Mouse (Mus musculus) left cerebral cortex, postnatal 4 days (tissue): ENCODE measurements around the gene Aamp. TPM values are rescaled to one million over a fixed set of nuclear protein-coding genes. Genes with fewer than 3 reads are reported as not detected.
"Not testable (repeated sequence)": the region's sequence is repeated elsewhere in the genome, so short reads cannot be mapped to it uniquely, and the experiment has no call there.

ENCODE experiments used
- DNase-seq: peaks from one replicate; pipeline ENCODE4 v3.0.0-alpha.2; 2022
- intact Hi-C: fragments of 180-260 bp; cut with DNase I; formaldehyde crosslinking; loops from one replicate; pipeline ENCODE4 v1.15.1; 2025
- total RNA-seq, 2 experiments: library from RNA; stranded (reverse); gene quantifications; 2 replicates each; pipeline ENCODE4 v1.2.3; 2021

Aamp gene
- 100 to 1,000 TPM; 122 to 124 TPM for total RNA-seq

DNA sequence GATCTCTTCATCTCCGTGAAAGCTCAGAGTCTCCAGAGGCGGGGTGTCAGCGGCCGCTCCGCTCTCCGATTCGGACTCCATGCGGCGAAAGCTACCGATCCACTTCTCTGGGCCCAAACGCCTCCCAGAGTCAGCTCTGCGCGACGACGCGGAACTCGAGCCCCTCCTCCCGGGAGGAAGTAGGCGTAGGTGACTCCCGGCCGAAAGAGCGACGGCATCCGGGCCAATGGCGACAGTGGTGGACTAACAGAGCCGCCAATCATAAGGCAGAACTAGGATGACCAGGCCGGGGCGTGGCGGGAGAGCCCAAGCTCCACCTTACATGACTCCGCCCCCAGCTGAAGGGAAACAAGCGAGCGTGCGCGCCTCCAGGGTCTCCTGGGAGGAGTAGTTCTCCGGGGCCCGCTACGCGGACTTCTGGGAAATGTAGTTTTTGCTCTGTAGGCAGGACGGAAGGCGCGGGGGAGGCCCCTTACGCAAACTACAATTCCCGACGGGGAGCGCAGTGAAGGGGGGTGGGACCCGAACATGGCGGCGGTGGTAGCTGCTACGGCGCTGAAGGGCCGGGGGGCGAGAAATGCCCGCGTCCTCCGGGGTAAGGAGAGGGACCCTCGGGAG, at the start of gene Aamp, which contains the start of gene Pnkd:
Gene Aamp, minus strand, starts transcription at position 196 of the 618 bp plus-strand sequence.
Gene Pnkd, plus strand, starts transcription at position 388 of the 618 bp plus-strand sequence.
- DNase-seq, result peak; percentile 100
- intact Hi-C loops, result no loop called here

- intact Hi-C loops, result no loop called here
- DNase-seq, result peak; percentile 31
Observed at GRCm38 (mm10) chr1:74332930-74333329, 48.4 kb upstream of the Aamp start.

DNA sequence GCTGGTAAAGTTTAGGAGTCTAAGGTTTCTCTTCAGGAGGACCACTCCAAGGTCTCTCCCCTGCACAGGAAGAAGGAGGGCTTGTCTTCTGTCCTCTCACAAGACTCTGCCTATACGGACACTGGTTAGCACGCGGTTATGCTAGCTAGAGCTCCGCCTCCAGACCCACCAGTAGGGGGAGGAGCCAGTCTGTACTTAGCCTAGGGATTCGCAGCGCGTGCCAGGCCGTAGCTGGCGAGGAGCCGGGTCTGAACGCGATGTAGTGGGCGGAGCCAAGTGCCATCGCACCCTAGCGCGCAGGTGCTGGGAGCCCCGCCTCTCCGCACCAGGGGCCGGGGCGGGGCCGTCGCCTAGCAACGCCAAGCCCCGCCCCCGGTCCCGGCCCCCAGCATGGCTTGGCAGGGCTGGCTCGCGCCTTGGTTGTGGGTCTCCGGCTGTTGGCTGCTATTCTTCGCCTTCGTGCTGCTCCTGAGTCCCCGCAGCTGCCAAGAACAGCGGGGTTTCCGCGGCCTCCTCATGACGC, 47.8 kb upstream of the Aamp start:
- DNase-seq, result peak; percentile 97
- intact Hi-C loops, result no loop called here

GRCm38 (mm10) chr1:74331046-74331681, 46.6 kb upstream of the Aamp start:
- DNase-seq, result no peak
- intact Hi-C loops, result no loop called here

DNA sequence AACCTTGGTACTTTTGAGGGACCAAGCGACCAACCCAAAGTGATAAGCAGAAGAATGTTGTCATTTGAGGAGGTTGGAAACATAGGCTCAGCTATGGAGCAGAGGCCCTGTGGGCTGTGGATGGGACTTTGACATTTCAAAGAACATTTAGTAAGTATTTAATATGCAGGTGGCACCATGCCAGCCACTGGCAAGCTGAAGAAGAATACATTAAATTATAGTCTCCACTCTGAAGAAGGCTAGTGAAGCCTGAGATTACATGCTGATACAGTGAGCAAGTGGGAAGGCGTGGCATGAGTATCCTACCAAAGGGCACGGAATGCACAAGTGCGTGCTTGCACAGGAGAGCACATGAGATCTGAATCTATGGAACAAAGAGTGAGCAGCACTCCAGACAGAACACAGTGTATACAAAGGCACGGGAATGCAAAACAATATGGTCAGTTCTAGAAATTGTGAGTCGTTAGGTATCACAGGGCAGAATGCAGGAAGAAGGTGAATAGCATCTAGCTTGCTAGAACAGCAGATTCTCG, 45.4 kb upstream of the Aamp start:
- no peak for DNase-seq
- intact Hi-C loops, result no loop called here

GRCm38 (mm10) chr1:74326916-74327315, 42.4 kb upstream of the Aamp start:
- intact Hi-C loops, DNase-seq: not testable (repeated sequence)

DNA sequence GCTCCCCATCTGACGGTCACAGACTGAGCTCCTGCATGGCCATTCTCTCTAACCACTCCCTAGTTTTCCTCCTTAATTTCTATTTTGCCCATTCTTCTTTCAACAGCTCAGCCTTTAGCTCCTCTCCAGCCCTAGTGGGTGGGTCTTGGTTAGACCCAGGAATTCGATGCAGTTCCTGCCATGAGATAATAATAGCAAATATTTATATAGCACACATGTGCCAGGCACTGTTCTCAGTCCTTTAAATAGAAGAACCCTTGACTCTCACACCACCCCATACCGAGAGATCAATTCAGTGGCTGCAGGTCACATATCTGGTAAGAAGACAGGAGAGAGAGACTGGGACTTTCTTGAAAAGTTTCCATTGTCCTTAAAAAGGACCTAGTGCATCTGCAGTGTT, 36.9 kb upstream of the Aamp start:
- no peak for DNase-seq
- intact Hi-C loops, result no loop called here

DNA sequence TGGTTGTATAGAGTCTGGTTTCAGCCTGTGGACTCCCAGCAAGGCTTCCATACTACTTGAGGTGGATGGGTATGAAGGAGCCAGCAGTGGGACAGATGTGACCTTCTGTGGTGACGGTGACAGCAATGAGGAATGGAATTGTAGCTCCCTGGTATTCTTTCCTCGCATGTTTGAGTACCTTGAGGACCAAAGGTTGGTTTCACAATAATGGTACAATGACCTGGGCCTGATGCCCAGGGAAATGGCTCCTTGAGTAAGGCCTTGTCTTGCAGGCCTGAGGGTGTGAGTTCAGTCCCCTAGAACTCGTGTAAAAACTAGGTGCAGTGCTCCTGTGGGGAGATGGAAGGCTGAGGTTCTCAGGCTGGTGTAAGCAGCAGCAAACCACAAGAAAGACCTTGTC, 34.2 kb upstream of the Aamp start:
- intact Hi-C loops, result loop anchor here (5.0 kb wide), 1 partner anchor 44 kb away; the partner anchor contains the start of gene Catip
- no peak for DNase-seq

- no peak for DNase-seq
- intact Hi-C loops, result loop anchor here (5.0 kb wide), 1 partner anchor 46 kb away; the partner anchor contains the start of gene Catip
Observed at GRCm38 (mm10) chr1:74316114-74316827, 31.7 kb upstream of the Aamp start.

GRCm38 (mm10) chr1:74314796-74315195, 30.3 kb upstream of the Aamp start:
- no peak for DNase-seq
- intact Hi-C loops, result loop anchor here (5.0 kb wide), 1 partner anchor 48 kb away; the partner anchor contains the start of gene Catip

GRCm38 (mm10) chr1:74313049-74313692, 28.6 kb upstream of the Aamp start:
- peak; percentile 48 for DNase-seq
- intact Hi-C loops, result no loop called here

DNA sequence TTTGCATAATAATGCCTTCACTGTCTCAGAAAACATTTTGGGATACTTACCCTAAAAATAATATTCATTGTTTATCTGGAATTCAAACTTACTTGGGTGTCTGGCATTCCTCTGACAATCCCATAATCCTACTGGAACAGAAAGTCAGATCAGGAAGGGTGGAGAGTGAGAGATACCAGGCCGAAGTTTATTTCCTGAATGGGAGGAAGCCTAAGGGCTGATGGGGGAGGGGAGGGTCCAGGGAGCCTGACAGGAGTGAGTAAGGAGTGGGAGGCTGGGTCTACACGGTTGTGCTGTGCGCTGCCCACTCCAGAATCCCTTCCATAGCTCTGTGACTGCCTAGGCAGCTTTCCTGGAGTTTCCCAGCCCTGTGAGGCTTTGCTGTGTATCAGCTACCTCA, 25.2 kb upstream of the Aamp start:
- intact Hi-C loops, result no loop called here
- no peak for DNase-seq

GRCm38 (mm10) chr1:74308001-74308964, 23.7 kb upstream of the Aamp start:
- intact Hi-C loops, result no loop called here
- DNase-seq, result no peak

DNA sequence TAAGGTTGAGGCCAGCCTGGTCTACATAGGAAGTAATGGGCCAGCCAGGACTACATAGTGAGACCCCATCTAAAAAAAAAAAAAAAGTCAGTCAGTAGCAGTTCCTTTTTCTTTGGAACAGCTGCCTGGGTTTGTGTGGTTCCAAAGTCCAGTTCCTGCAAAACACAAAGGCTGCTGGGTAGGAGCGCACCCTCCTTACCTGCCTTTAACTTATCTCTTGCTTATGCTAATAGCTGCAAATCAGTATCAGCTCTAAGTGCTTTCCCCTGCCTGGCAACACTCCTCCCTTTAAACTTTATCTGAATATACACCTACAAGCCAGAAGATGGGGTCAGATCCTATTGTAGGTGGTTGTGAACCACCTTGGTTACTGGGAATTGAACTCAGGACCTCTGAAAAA, 22.6 kb upstream of the Aamp start:
- intact Hi-C loops, result no loop called here
- no peak for DNase-seq

- intact Hi-C loops, result no loop called here
- DNase-seq, result no peak
Observed at GRCm38 (mm10) chr1:74305522-74305921, 21.0 kb upstream of the Aamp start, which contains the start of gene Tmbim1. Gene Tmbim1, minus strand, starts transcription at chr1:74305622.

GRCm38 (mm10) chr1:74304946-74305345, 20.4 kb upstream of the Aamp start:
- DNase-seq, result no peak
- intact Hi-C loops, result loop anchor here (5.0 kb wide), 1 partner anchor 52 kb away; no protein-coding TSS in a partner anchor

- intact Hi-C loops, result loop anchor here (5.0 kb wide), 1 partner anchor 53 kb away; no protein-coding TSS in a partner anchor
- no peak for DNase-seq
Observed at GRCm38 (mm10) chr1:74304339-74304790, 19.8 kb upstream of the Aamp start.

DNA sequence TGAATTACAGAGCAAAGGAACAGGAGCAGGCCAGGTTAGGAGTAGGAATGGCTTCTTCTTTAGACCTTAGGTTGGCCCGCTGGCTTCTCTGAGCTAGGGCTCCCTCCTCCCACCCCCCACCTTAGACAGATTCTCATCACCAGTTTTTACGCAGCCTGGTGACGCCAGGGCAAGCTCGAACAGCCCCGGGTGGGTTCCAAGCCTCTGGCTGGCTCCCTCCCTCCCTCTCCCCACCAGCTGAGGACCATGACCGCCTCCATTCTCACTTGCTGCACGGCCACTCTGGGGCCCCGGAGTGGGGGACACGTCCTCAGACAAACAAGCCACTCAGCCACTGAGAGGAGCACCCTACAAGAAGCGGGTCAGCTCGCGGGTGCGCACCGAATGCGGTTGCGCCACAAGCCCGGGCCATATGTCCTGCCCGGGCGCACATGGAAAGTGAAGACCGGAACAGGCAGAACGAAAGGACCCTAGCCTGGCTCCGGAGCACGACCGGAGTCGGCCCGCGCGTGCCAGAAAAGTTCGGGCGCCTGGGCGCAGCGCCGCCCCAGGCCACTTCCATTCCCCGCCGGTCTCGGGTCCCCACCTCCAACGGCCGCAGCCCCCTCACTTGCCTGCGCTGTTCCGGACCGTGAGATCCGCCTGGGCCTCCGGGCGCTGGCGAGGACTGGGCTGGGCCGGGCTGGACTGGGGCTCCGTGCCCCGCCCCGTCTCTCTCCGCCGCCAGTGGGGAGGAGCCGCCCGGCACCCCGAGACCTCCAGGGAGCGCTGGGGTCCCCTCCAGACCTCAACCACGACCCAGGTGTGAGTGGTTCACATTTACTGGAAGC, 19.2 kb upstream of the Aamp start:
- peak; percentile 54 for DNase-seq
- intact Hi-C loops, result loop anchor here (5.0 kb wide), 1 partner anchor 54 kb away; no protein-coding TSS in a partner anchor
